Mouse (Mus musculus) heart, embryonic 10.5 days (tissue): ENCODE measurements around the gene Klrb1b. TPM values are rescaled to one million over a fixed set of nuclear protein-coding genes. Genes with fewer than 3 reads are reported as not detected.
A peak's percentile ranks its signal among the peaks of the same experiment; 100 is the strongest.

Experiments used
- DNase-seq: peaks from one replicate; pipeline ENCODE4 v3.0.0-alpha.2; 2017; ENCODE audit warnings: low spot score
- H3K27ac ChIP-seq: fragments of 300-500 bp; sonication (generic); 2 replicates; pipeline ENCODE4 v1.5.1; 2016; ENCODE audit warnings: mild to moderate bottlenecking
- H3K27me3 ChIP-seq: fragments of 300-500 bp; sonication (generic); 2 replicates; pipeline ENCODE4 v1.6.1; 2016; ENCODE audit warnings: mild to moderate bottlenecking; ENCODE audit not compliant: poor library complexity, insufficient read depth, severe bottlenecking
- H3K36me3 ChIP-seq: fragments of 300-500 bp; sonication (generic); 2 replicates; pipeline ENCODE4 v1.6.1; 2016; ENCODE audit warnings: mild to moderate bottlenecking, moderate library complexity
- H3K4me1 ChIP-seq: fragments of 300-500 bp; sonication (generic); 2 replicates; pipeline ENCODE4 v1.6.1; 2016; ENCODE audit warnings: mild to moderate bottlenecking
- H3K4me3 ChIP-seq: fragments of 300-500 bp; sonication (generic); 2 replicates; pipeline ENCODE4 v1.5.1; 2016; ENCODE audit warnings: mild to moderate bottlenecking, moderate library complexity
- H3K9me3 ChIP-seq: fragments of 300-500 bp; sonication (generic); 2 replicates; pipeline ENCODE4 v1.6.1; 2016; ENCODE audit warnings: mild to moderate bottlenecking, moderate library complexity
- WGBS: fragments of 180-500 bp; shearing (Covaris S2); methylation state at CpG from one replicate; pipeline ENCODE4 v1.1.7; 2016; 5-methylcytosine and 5-hydroxymethylcytosine counted together
- polyA plus RNA-seq: library from polyadenylated mRNA; unstranded; fragments of >200 nt; fragmentation: Nextera tagmentation; extraction: Ambion mirVana; gene quantifications from 2 replicates; pipeline ENCODE4 v1.2.1, GENCODE M21; 2016

Gene Klrb1b
- polyA plus RNA-seq = not detected in 2 replicates

DNA sequence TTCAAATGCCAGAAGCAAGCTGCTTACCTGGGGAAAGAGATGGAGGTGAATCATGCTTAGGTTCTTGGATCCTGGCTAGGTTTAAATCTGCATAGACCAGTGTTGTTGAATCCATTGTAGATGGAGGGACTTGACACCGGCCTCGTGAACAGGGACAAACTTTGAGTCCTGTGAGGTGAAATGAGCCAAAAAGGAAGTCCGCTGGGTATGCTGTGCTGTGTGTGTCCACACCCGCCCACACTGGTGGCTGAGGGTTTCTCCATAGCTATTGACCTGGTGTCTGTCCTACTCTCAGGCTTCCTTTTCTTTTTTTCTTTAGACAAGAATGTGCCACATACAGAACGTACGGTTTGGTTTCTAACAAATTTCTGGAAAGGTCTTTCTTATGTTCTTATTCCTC lies at the start of gene Klrb1b, which contains the start of gene Gm44511:
Gene Klrb1b (minus strand): TSS at position 200 of the 400 bp plus-strand sequence.
Gene Gm44511 (minus strand): TSS at position 184 of the 400 bp plus-strand sequence.
- WGBS = 81% methylated on average over 6 of the region's 6 CpGs
- H3K4me1 ChIP-seq = no peaks in the 10 kb centered on the region
- DNase-seq = no peak
- H3K27me3 ChIP-seq = no peaks in the 10 kb centered on the region
- H3K27ac ChIP-seq = no peak within 1 kb of the TSS
- no peaks in the 10 kb centered on the region for H3K36me3 ChIP-seq
- no peaks in the 10 kb centered on the region for H3K9me3 ChIP-seq
- no peak within 1 kb of the TSS for H3K4me3 ChIP-seq

GRCm38 (mm10) chr6:128871910-128872610 lies 45.9 kb upstream of the Klrb1b start:
- H3K36me3 ChIP-seq = no peaks in the 10 kb centered on the region
- 85% methylated on average over 1 of the region's 1 CpGs for WGBS
- H3K27me3 ChIP-seq = no peaks in the 10 kb centered on the region
- no peak overlapping the region for H3K27ac ChIP-seq
- no peak for DNase-seq
- H3K9me3 ChIP-seq = no peaks in the 10 kb centered on the region
- peaks cover 7% of the 10 kb centered on the region; the same call in 1 of the 2 replicates for H3K4me1 ChIP-seq
- H3K4me3 ChIP-seq = no peak overlapping the region

DNA sequence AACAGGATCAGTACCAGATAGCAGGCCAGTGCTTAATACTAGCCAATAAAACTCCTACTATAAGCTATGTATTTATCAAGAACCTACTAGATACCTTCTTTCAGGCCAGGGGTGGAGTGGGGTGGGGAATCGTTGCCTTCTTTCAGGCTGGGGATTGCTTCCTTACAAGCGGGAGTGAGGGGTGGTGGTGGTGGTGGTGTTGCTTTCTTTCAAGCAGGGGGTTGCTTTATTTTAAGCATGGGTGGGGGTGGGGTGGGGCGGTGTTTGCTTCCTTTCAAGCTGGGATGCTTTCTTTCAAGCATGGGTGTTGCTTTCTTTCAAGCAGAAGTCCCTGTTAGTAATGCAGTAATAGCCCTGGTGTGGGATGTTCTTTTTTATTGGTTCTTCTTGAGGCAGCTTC lies 42.7 kb upstream of the Klrb1b start:
- Histone ChIP-seq H3K9me3 (no peaks in the 10 kb centered on the region), H3K27me3 (no peaks in the 10 kb centered on the region), H3K4me1 (peaks cover 7% of the 10 kb centered on the region; the same call in 1 of the 2 replicates), H3K36me3 (no peaks in the 10 kb centered on the region), H3K27ac (no peak overlapping the region), H3K4me3 (no peak overlapping the region)
- no peak for DNase-seq
- WGBS = 14% methylated on average over 3 of the region's 3 CpGs

GRCm38 (mm10) chr6:128857976-128858375 lies 31.8 kb upstream of the Klrb1b start:
- Histone ChIP-seq H3K9me3 (no peaks in the 10 kb centered on the region), H3K27me3 (no peaks in the 10 kb centered on the region), H3K4me3 (no peak overlapping the region), H3K4me1 (peaks cover 3% of the 10 kb centered on the region; the same call in 1 of the 2 replicates), H3K27ac (no peak overlapping the region), H3K36me3 (no peaks in the 10 kb centered on the region)
- 84% methylated on average over 2 of the region's 2 CpGs for WGBS
- DNase-seq = no peak

- H3K27me3 ChIP-seq = no peaks in the 10 kb centered on the region
- no peak overlapping the region for H3K4me3 ChIP-seq
- no peaks in the 10 kb centered on the region for H3K36me3 ChIP-seq
- DNase-seq = no peak
- peaks cover 3% of the 10 kb centered on the region; the same call in 1 of the 2 replicates for H3K4me1 ChIP-seq
- no peaks in the 10 kb centered on the region for H3K9me3 ChIP-seq
- H3K27ac ChIP-seq = no peak overlapping the region
- WGBS = 80% methylated on average over 5 of the region's 5 CpGs
Observed at GRCm38 (mm10) chr6:128856250-128856649, 30.1 kb upstream of the Klrb1b start.

- H3K36me3 ChIP-seq = no peaks in the 10 kb centered on the region
- H3K4me1 ChIP-seq = peaks cover 3% of the 10 kb centered on the region; the same call in 1 of the 2 replicates
- H3K27me3 ChIP-seq = no peaks in the 10 kb centered on the region
- H3K4me3 ChIP-seq = no peak overlapping the region
- H3K9me3 ChIP-seq = no peaks in the 10 kb centered on the region
- 69% methylated on average over 1 of the region's 1 CpGs for WGBS
- no peak for DNase-seq
- H3K27ac ChIP-seq = no peak overlapping the region
Observed at GRCm38 (mm10) chr6:128855477-128855876, 29.3 kb upstream of the Klrb1b start.

GRCm38 (mm10) chr6:128854895-128855294 lies 28.8 kb upstream of the Klrb1b start:
- no peak for DNase-seq
- WGBS = 91% methylated on average over 3 of the region's 3 CpGs

DNA sequence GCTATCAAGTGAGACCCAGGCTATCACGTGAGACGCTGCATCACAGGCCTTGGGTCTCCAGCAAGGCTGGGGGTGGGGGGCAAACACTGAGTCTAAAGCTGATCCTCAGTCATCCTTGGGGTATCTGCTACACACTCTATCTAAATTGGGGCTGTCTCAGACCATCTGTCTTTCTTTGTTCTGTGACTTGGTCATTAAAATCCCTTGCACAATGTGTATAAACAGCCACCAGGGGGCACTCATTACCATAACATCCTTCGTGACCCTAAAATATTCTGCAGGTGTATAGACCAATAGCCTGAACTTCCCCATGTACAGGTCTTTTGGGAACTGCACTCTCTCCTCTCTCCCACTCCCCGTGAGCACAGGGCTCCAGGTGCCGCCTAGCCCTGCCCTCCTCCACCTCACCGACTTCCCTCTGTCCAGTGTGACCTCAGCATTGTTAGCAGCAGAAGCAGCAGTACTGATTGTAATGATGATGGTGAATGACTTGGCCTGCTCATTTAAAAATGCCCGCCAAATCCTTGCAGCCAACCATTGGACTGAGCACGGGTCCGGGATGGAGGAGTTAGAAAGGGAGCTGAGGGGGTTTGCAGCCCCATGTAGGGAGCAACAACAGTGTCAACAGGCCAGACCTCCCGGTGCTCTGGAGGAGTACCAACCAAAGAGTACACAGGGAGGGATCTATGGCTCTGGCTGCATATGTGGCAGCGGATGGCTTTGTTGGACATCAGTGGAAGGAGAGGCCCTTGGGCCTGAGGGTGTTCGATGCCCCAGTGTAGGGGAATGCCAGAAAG lies 28.1 kb upstream of the Klrb1b start:
- DNase-seq = no peak
- Histone ChIP-seq H3K27ac (peak overlapping the region; percentile 36; the same call in 1 of the 2 replicates), H3K9me3 (no peaks in the 10 kb centered on the region), H3K4me3 (no peak overlapping the region), H3K4me1 (peaks cover 3% of the 10 kb centered on the region; the same call in 1 of the 2 replicates), H3K27me3 (no peaks in the 10 kb centered on the region), H3K36me3 (no peaks in the 10 kb centered on the region)
- 44% methylated on average over 12 of the region's 12 CpGs for WGBS

More at GRCm38 (mm10) chr6:128854895-128855294, 28.8 kb upstream of the Klrb1b start:
- no peaks in the 10 kb centered on the region for H3K27me3 ChIP-seq
- H3K27ac ChIP-seq = no peak overlapping the region
- peaks cover 3% of the 10 kb centered on the region; the same call in 1 of the 2 replicates for H3K4me1 ChIP-seq
- H3K36me3 ChIP-seq = no peaks in the 10 kb centered on the region
- H3K4me3 ChIP-seq = no peak overlapping the region
- H3K9me3 ChIP-seq = no peaks in the 10 kb centered on the region

DNA sequence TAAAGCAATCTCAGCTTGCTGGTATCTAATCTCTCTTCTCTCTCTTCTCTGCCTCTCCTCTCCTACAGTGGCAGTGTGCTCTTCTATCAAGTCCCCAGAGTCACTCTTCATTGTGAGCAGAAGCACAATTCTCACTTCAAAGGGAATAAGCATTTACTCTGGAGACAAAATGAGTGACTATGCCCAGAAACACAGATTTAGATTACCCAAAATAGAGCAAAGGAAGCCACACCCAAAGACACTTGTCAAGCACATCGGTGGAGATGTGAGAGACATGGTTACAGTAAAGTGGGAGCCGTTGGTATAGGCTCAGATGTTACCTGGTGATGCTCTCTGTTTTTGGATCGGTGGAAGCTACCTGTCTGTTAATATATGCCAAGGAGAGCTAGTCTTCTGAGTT lies 26.6 kb upstream of the Klrb1b start:
- 62% methylated on average over 3 of the region's 3 CpGs for whole genome bisulfite sequencing
- DNase-seq = no peak
- H3K27me3 ChIP-seq = no peaks in the 10 kb centered on the region
- no peak overlapping the region for H3K4me3 ChIP-seq
- peaks cover 3% of the 10 kb centered on the region; the same call in 1 of the 2 replicates for H3K4me1 ChIP-seq
- no peaks in the 10 kb centered on the region for H3K9me3 ChIP-seq
- H3K36me3 ChIP-seq = no peaks in the 10 kb centered on the region
- H3K27ac ChIP-seq = no peak overlapping the region

- Histone ChIP-seq H3K9me3 (no peaks in the 10 kb centered on the region), H3K4me1 (peaks cover 3% of the 10 kb centered on the region; the same call in 1 of the 2 replicates), H3K27ac (no peak overlapping the region), H3K4me3 (no peak overlapping the region), H3K36me3 (no peaks in the 10 kb centered on the region), H3K27me3 (no peaks in the 10 kb centered on the region)
- 76% methylated on average over 2 of the region's 2 CpGs for WGBS
- DNase-seq = no peak
Observed at GRCm38 (mm10) chr6:128851151-128851550, 25.0 kb upstream of the Klrb1b start.

DNA sequence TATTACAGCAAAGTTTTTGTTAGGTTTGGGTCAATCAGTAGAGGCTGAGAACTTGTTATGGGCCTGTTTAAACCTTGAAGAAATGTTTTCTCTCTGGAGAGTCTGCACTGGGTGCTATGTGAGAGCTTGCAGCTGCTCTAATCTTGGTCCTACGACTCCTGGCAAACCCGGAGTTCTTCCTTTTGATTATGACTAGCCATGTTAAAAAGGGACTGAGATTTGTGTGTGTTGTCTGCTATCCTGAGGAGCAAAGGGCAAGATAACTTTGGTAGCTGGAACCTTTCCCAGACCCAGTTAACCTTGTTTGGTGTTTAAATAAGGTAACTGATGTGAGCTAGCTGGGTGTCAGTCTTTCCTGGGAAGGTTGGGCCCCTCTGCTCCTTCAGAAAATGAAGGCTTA lies 24.5 kb upstream of the Klrb1b start:
- Histone ChIP-seq H3K4me3 (no peak overlapping the region), H3K4me1 (peaks cover 3% of the 10 kb centered on the region; the same call in 1 of the 2 replicates), H3K36me3 (no peaks in the 10 kb centered on the region), H3K27ac (no peak overlapping the region), H3K27me3 (no peaks in the 10 kb centered on the region), H3K9me3 (no peaks in the 10 kb centered on the region)
- WGBS = 48% methylated on average over 2 of the region's 2 CpGs
- no peak for DNase-seq

GRCm38 (mm10) chr6:128849902-128850301 lies 23.8 kb upstream of the Klrb1b start:
- no peaks in the 10 kb centered on the region for H3K27me3 ChIP-seq
- DNase-seq = no peak
- no peak overlapping the region for H3K4me3 ChIP-seq
- H3K4me1 ChIP-seq = peaks cover 3% of the 10 kb centered on the region; the same call in 1 of the 2 replicates
- H3K27ac ChIP-seq = no peak overlapping the region
- no peaks in the 10 kb centered on the region for H3K9me3 ChIP-seq
- no peaks in the 10 kb centered on the region for H3K36me3 ChIP-seq
- 57% methylated on average over 2 of the region's 2 CpGs for WGBS

- no peaks in the 10 kb centered on the region for H3K36me3 ChIP-seq
- H3K27me3 ChIP-seq = no peaks in the 10 kb centered on the region
- peaks cover 5% of the 10 kb centered on the region; the same call in 1 of the 2 replicates for H3K4me1 ChIP-seq
- WGBS = 95% methylated on average over 4 of the region's 4 CpGs
- no peak for DNase-seq
- no peaks in the 10 kb centered on the region for H3K9me3 ChIP-seq
- H3K27ac ChIP-seq = no peak overlapping the region
- H3K4me3 ChIP-seq = no peak overlapping the region
Observed at GRCm38 (mm10) chr6:128847401-128847800, 21.3 kb upstream of the Klrb1b start.
